Mouse (Mus musculus): Measurements from ENCODE around the gene Ccdc138.
"Not testable (repeated sequence)": the region's sequence is repeated elsewhere in the genome, so short reads cannot be mapped to it uniquely, and the experiment has no call there.

Gene Ccdc138

GRCm38 (mm10) chr10:58497320-58498284 lies at the start of gene Ccdc138:
Gene Ccdc138 (plus strand): TSS chr10:58497948.
- peak; percentile 68 for DNase-seq (ENCODE audit: low read depth, low spot score)

GRCm38 (mm10) chr10:58451575-58451974 lies 46.2 kb upstream of the Ccdc138 start:
- no peak for DNase-seq (ENCODE audit: low read depth, low spot score)

GRCm38 (mm10) chr10:58452185-58452584 lies 45.6 kb upstream of the Ccdc138 start:
- DNase-seq (ENCODE audit: low read depth, low spot score): no peak

GRCm38 (mm10) chr10:58459896-58460295 lies 37.9 kb upstream of the Ccdc138 start:
- DNase-seq (ENCODE audit: low read depth, low spot score): no peak

GRCm38 (mm10) chr10:58477086-58477755 lies 20.5 kb upstream of the Ccdc138 start:
- DNase-seq (ENCODE audit: low read depth, low spot score): no peak

GRCm38 (mm10) chr10:58478071-58478578 lies 19.6 kb upstream of the Ccdc138 start:
- DNase-seq (ENCODE audit: low read depth, low spot score): no peak

- DNase-seq (ENCODE audit: low read depth, low spot score): no peak
These were observed 17.7 kb upstream of the Ccdc138 start for GRCm38 (mm10) chr10:58479954-58480490.

- DNase-seq (ENCODE audit: low read depth, low spot score): no peak
These were observed 6.7 kb upstream of the Ccdc138 start for GRCm38 (mm10) chr10:58491031-58491430.

GRCm38 (mm10) chr10:58495637-58496036 lies 2.1 kb upstream of the Ccdc138 start:
- DNase-seq (ENCODE audit: low read depth, low spot score): no peak

- DNase-seq (ENCODE audit: low read depth, low spot score): no peak
These were observed 1.0 kb upstream of the Ccdc138 start for GRCm38 (mm10) chr10:58496732-58497131.

- no peak for DNase-seq (ENCODE audit: low read depth, low spot score)
These were observed 768 bp downstream of the Ccdc138 start for GRCm38 (mm10) chr10:58498516-58498915.

GRCm38 (mm10) chr10:58529358-58529757 lies 31.6 kb downstream of the Ccdc138 start:
- no peak for DNase-seq (ENCODE audit: low read depth, low spot score)

GRCm38 (mm10) chr10:58530896-58531790 lies 33.4 kb downstream of the Ccdc138 start:
- no peak for DNase-seq (ENCODE audit: low read depth, low spot score)

GRCm38 (mm10) chr10:58532177-58532576 lies 34.4 kb downstream of the Ccdc138 start:
- DNase-seq (ENCODE audit: low read depth, low spot score): no peak

- not testable (repeated sequence) for DNase-seq (ENCODE audit: low read depth, low spot score)
These were observed 38.5 kb downstream of the Ccdc138 start for GRCm38 (mm10) chr10:58536276-58536675.

GRCm38 (mm10) chr10:58540613-58541012 lies 42.9 kb downstream of the Ccdc138 start:
- no peak for DNase-seq (ENCODE audit: low read depth, low spot score)

GRCm38 (mm10) chr10:58548739-58549138 lies 51.0 kb downstream of the Ccdc138 start:
- no peak for DNase-seq (ENCODE audit: low read depth, low spot score)

GRCm38 (mm10) chr10:58554693-58555387 lies 57.1 kb downstream of the Ccdc138 start:
- DNase-seq (ENCODE audit: low read depth, low spot score): no peak

GRCm38 (mm10) chr10:58559098-58559497 lies 61.4 kb downstream of the Ccdc138 start:
- peak; percentile 10 for DNase-seq (ENCODE audit: low read depth, low spot score)

GRCm38 (mm10) chr10:58559901-58560300 lies 62.2 kb downstream of the Ccdc138 start:
- peak; percentile 24 for DNase-seq (ENCODE audit: low read depth, low spot score)
